Mouse (Mus musculus): ENCODE measurements at regions not wholly inside any gene's neighbourhood (a gene's known extent, or its start where the extent isn't known, plus 50 kb on each side); places are given as distances from the start of the nearest gene placed in this dataset.

GRCm38 (mm10) chr8:116167874-116168273 is 336.9 kb upstream of the Dynlrb2 start:
- 54% methylated on average over 4 of the region's 4 CpGs for WGBS
- DNase-seq (ENCODE audit: low read depth, low spot score): no peak

GRCm38 (mm10) chr8:116164989-116165299 is 339.8 kb upstream of the Dynlrb2 start:
- WGBS: 18% methylated on average over 8 of the region's 8 CpGs
- DNase-seq (ENCODE audit: low read depth, low spot score): no peak

GRCm38 (mm10) chr8:116164190-116164988 is 340.4 kb upstream of the Dynlrb2 start:
- 50% methylated on average over 5 of the region's 5 CpGs for WGBS
- no peak for DNase-seq (ENCODE audit: low read depth, low spot score)

GRCm38 (mm10) chr8:116160932-116161331 is 343.8 kb upstream of the Dynlrb2 start:
- WGBS: 77% methylated on average over 5 of the region's 5 CpGs
- DNase-seq (ENCODE audit: low read depth, low spot score): no peak

GRCm38 (mm10) chr8:116143687-116144573 is 360.8 kb upstream of the Dynlrb2 start:
- DNase-seq (ENCODE audit: low read depth, low spot score): peak; percentile 16
- WGBS: 49% methylated on average over 13 of the region's 13 CpGs

GRCm38 (mm10) chr8:116141363-116141762 is 363.4 kb upstream of the Dynlrb2 start:
- DNase-seq (ENCODE audit: low read depth, low spot score): no peak
- WGBS: 48% methylated on average over 5 of the region's 5 CpGs

- no peak for DNase-seq (ENCODE audit: low read depth, low spot score)
- 91% methylated on average over 1 of the region's 1 CpGs for WGBS
These were observed 364.8 kb upstream of the Dynlrb2 start for GRCm38 (mm10) chr8:116139934-116140333.

GRCm38 (mm10) chr8:116137765-116138164 is 367.0 kb upstream of the Dynlrb2 start:
- 48% methylated on average over 2 of the region's 2 CpGs for WGBS
- DNase-seq (ENCODE audit: low read depth, low spot score): no peak

GRCm38 (mm10) chr8:116133503-116133902 is 371.3 kb upstream of the Dynlrb2 start:
- 82% methylated on average over 2 of the region's 2 CpGs for WGBS
- no peak for DNase-seq (ENCODE audit: low read depth, low spot score)

- WGBS: 83% methylated on average over 3 of the region's 3 CpGs
- DNase-seq (ENCODE audit: low read depth, low spot score): no peak
These were observed 371.7 kb upstream of the Dynlrb2 start for GRCm38 (mm10) chr8:116133084-116133483.

GRCm38 (mm10) chr8:116120067-116120466 is 384.7 kb upstream of the Dynlrb2 start:
- 88% methylated on average over 13 of the region's 13 CpGs for WGBS
- DNase-seq (ENCODE audit: low read depth, low spot score): no peak

GRCm38 (mm10) chr8:116117919-116118318 is 386.9 kb upstream of the Dynlrb2 start:
- no peak for DNase-seq (ENCODE audit: low read depth, low spot score)
- 79% methylated on average over 2 of the region's 2 CpGs for WGBS

- WGBS: 54% methylated on average over 7 of the region's 7 CpGs
- DNase-seq (ENCODE audit: low read depth, low spot score): no peak
These were observed 388.1 kb upstream of the Dynlrb2 start for GRCm38 (mm10) chr8:116116625-116117024.

- DNase-seq (ENCODE audit: low read depth, low spot score): no peak
- WGBS: 11% methylated on average over 18 of the region's 18 CpGs
These were observed 388.9 kb upstream of the Dynlrb2 start for GRCm38 (mm10) chr8:116115811-116116372.

- 33% methylated on average over 2 of the region's 2 CpGs for WGBS
- no peak for DNase-seq (ENCODE audit: low read depth, low spot score)
These were observed 389.8 kb upstream of the Dynlrb2 start for GRCm38 (mm10) chr8:116114978-116115377.

GRCm38 (mm10) chr8:116114502-116114901 is 390.3 kb upstream of the Dynlrb2 start:
- DNase-seq (ENCODE audit: low read depth, low spot score): no peak
- WGBS: 34% methylated on average over 2 of the region's 2 CpGs

- DNase-seq (ENCODE audit: low read depth, low spot score): no peak
- 15% methylated on average over 12 of the region's 12 CpGs for WGBS
These were observed 393.6 kb upstream of the Dynlrb2 start for GRCm38 (mm10) chr8:116111168-116111567.

GRCm38 (mm10) chr8:116096666-116097065 is 389.1 kb upstream of the Maf start:
- DNase-seq (ENCODE audit: low read depth, low spot score): no peak
- 35% methylated on average over 3 of the region's 3 CpGs for WGBS

GRCm38 (mm10) chr8:116083156-116083555 is 375.6 kb upstream of the Maf start:
- DNase-seq (ENCODE audit: low read depth, low spot score): no peak
- WGBS: 94% methylated on average over 2 of the region's 2 CpGs

GRCm38 (mm10) chr8:116078849-116079407 is 371.3 kb upstream of the Maf start:
- 38% methylated on average over 5 of the region's 5 CpGs for WGBS
- DNase-seq (ENCODE audit: low read depth, low spot score): no peak

All from large intestine, adult 2 months (tissue).